Mouse (Mus musculus): ENCODE measurements around the gene Grsf1.

Grsf1 gene

GRCm38 (mm10) chr5:88687996-88688406 is 12.0 kb upstream of the Grsf1 start:
- DNase-seq, result no peak

GRCm38 (mm10) chr5:88685745-88686299 is 9.9 kb upstream of the Grsf1 start:
- no peak for DNase-seq

- no peak for DNase-seq
Observed at GRCm38 (mm10) chr5:88685306-88685705, 9.3 kb upstream of the Grsf1 start.

- DNase-seq, result no peak
Observed at GRCm38 (mm10) chr5:88684226-88684625, 8.3 kb upstream of the Grsf1 start.

- no peak for DNase-seq
Observed at GRCm38 (mm10) chr5:88683706-88684105, 7.7 kb upstream of the Grsf1 start.

GRCm38 (mm10) chr5:88680567-88680966 is 4.6 kb upstream of the Grsf1 start:
- no peak for DNase-seq

- no peak for DNase-seq
Observed at GRCm38 (mm10) chr5:88679341-88679740, 3.4 kb upstream of the Grsf1 start.

- no peak for DNase-seq
Observed at GRCm38 (mm10) chr5:88678929-88679328, 3.0 kb upstream of the Grsf1 start.

- peak; percentile 10 to 20 for DNase-seq
Observed at GRCm38 (mm10) chr5:88674703-88675442, 1.1 kb downstream of the Grsf1 start.

- no peak for DNase-seq
Observed at GRCm38 (mm10) chr5:88663875-88664274, 12.1 kb downstream of the Grsf1 start.

GRCm38 (mm10) chr5:88663151-88663550 is 12.8 kb downstream of the Grsf1 start:
- DNase-seq, result no peak

GRCm38 (mm10) chr5:88657868-88658267 is 18.1 kb downstream of the Grsf1 start:
- DNase-seq, result no peak

- no peak for DNase-seq
Observed at GRCm38 (mm10) chr5:88652589-88652988, 23.4 kb downstream of the Grsf1 start.

GRCm38 (mm10) chr5:88649250-88650173 is 26.5 kb downstream of the Grsf1 start:
- DNase-seq, result no peak

- DNase-seq, result no peak
Observed at GRCm38 (mm10) chr5:88645405-88645804, 30.6 kb downstream of the Grsf1 start.

GRCm38 (mm10) chr5:88644901-88645300 is 31.1 kb downstream of the Grsf1 start:
- DNase-seq, result no peak

- no peak for DNase-seq
Observed at GRCm38 (mm10) chr5:88643491-88643890, 32.5 kb downstream of the Grsf1 start.

GRCm38 (mm10) chr5:88642786-88643185 is 33.2 kb downstream of the Grsf1 start:
- no peak for DNase-seq

GRCm38 (mm10) chr5:88634076-88634475 is 41.9 kb downstream of the Grsf1 start:
- no peak for DNase-seq

GRCm38 (mm10) chr5:88632463-88632862 is 43.5 kb downstream of the Grsf1 start:
- DNase-seq, result no peak

GRCm38 (mm10) chr5:88631545-88631944 is 44.4 kb downstream of the Grsf1 start:
- no peak for DNase-seq

- no peak for DNase-seq
Observed at GRCm38 (mm10) chr5:88630883-88631282, 45.1 kb downstream of the Grsf1 start.

GRCm38 (mm10) chr5:88629987-88630386 is 46.0 kb downstream of the Grsf1 start:
- no peak for DNase-seq

- no peak for DNase-seq
Observed at GRCm38 (mm10) chr5:88629125-88629524, 46.8 kb downstream of the Grsf1 start.
